Mouse (Mus musculus) neural tube, embryonic 11.5 days (tissue): ENCODE results near the gene Fam198a. TPM values are rescaled to one million over a fixed set of nuclear protein-coding genes. Genes with fewer than 3 reads are reported as not detected.

Experiments
- ATAC-seq: fragments of 200-750 bp; cut with Nextera tagmentation; 2 replicates; pipeline ENCODE4 v1.8.0; 2017; ENCODE audit warnings: moderate number of reproducible peaks, mild to moderate bottlenecking, moderate TSS enrichment, moderate library complexity; ENCODE audit not compliant: insufficient read depth, low FRiP score, low TSS enrichment
- DNase-seq: peaks from one replicate; pipeline ENCODE4 v3.0.0-alpha.2; 2015; ENCODE audit warnings: low spot score
- H3K27ac ChIP-seq: fragments of 300-500 bp; sonication (generic); 2 replicates; pipeline ENCODE4 v1.5.1; 2014; ENCODE audit warnings: low read depth, mild to moderate bottlenecking, low read length
- H3K27me3 ChIP-seq: fragments of 300-500 bp; sonication (generic); 2 replicates; pipeline ENCODE4 v1.6.1; 2014; ENCODE audit warnings: mild to moderate bottlenecking, low read length, mixed read lengths; ENCODE audit not compliant: control insufficient read depth, insufficient read depth
- H3K36me3 ChIP-seq: fragments of 300-500 bp; sonication (generic); 2 replicates; pipeline ENCODE4 v1.6.1; 2014; ENCODE audit warnings: mild to moderate bottlenecking, low read length, moderate library complexity, mixed read lengths; ENCODE audit not compliant: control insufficient read depth, insufficient read depth
- H3K4me1 ChIP-seq: fragments of 300-500 bp; sonication (generic); 2 replicates; pipeline ENCODE4 v1.6.1; 2014; ENCODE audit warnings: low read length, mixed read lengths; ENCODE audit not compliant: control insufficient read depth, insufficient read depth
- H3K4me2 ChIP-seq: fragments of 300-500 bp; sonication (generic); 2 replicates; pipeline ENCODE4 v1.6.1; 2014; ENCODE audit warnings: low read depth, mild to moderate bottlenecking, moderate library complexity
- H3K4me3 ChIP-seq: fragments of 300-500 bp; sonication (generic); 2 replicates; pipeline ENCODE4 v1.5.1; 2014; ENCODE audit warnings: low read depth, low read length
- H3K9ac ChIP-seq: fragments of 300-500 bp; sonication (generic); 2 replicates; pipeline ENCODE4 v1.6.1; 2014; ENCODE audit warnings: mild to moderate bottlenecking, low read length
- H3K9me3 ChIP-seq: fragments of 300-500 bp; sonication (generic); 2 replicates; pipeline ENCODE4 v1.6.1; 2016; ENCODE audit warnings: low read length; ENCODE audit not compliant: control insufficient read depth
- WGBS: fragments of 180-500 bp; shearing (Covaris S2); extraction: QIAGEN DNeasy Blood & Tissue Kit; methylation state at CpG from one replicate; pipeline ENCODE4 v1.1.7; 2014; 5-methylcytosine and 5-hydroxymethylcytosine counted together
- polyA plus RNA-seq: library from polyadenylated mRNA; unstranded; fragments of >200 nt; fragmentation: Nextera tagmentation; extraction: Ambion mirVana; gene quantifications from 2 replicates; pipeline ENCODE4 v1.2.1, GENCODE M21; 2014

The Fam198a gene
- polyA plus RNA-seq, 1 experiment from 2014 or later, result 0.66 TPM

- Histone ChIP-seq H3K36me3 (no peaks in the 10 kb centered on the region), H3K9me3 (no peaks in the 10 kb centered on the region)
Measured at GRCm38 (mm10) chr9:122024419-122024818, 73.6 kb downstream of the Fam198a start.

GRCm38 (mm10) chr9:122025855-122026590, 75.2 kb downstream of the Fam198a start:
- Histone ChIP-seq H3K4me2 (no peak overlapping the region), H3K4me1 (peaks cover 6% of the 10 kb centered on the region; the same call in 1 of the 2 replicates), H3K36me3 (no peaks in the 10 kb centered on the region), H3K9ac (no peak overlapping the region), H3K27ac (no peak overlapping the region), H3K4me3 (no peak overlapping the region), H3K27me3 (no peaks in the 10 kb centered on the region), H3K9me3 (no peaks in the 10 kb centered on the region)
- 58% methylated on average over 7 of the region's 7 CpGs for WGBS
- no peak for DNase-seq
- ATAC-seq, result no peak

More at GRCm38 (mm10) chr9:122024419-122024818, 73.6 kb downstream of the Fam198a start:
- no peak overlapping the region for H3K4me2 ChIP-seq
- H3K9ac ChIP-seq, result no peak overlapping the region
- H3K27me3 ChIP-seq, result no peaks in the 10 kb centered on the region
- no peak overlapping the region for H3K4me3 ChIP-seq
- ATAC-seq, result no peak
- no peak overlapping the region for H3K27ac ChIP-seq
- WGBS, result 91% methylated on average over 6 of the region's 6 CpGs
- peaks cover 6% of the 10 kb centered on the region; the same call in 1 of the 2 replicates for H3K4me1 ChIP-seq
- DNase-seq, result no peak

- Histone ChIP-seq H3K27me3 (no peaks in the 10 kb centered on the region), H3K36me3 (no peaks in the 10 kb centered on the region), H3K9ac (no peak overlapping the region), H3K27ac (no peak overlapping the region), H3K4me1 (peaks cover 6% of the 10 kb centered on the region; the same call in 1 of the 2 replicates), H3K4me2 (no peak overlapping the region), H3K9me3 (no peaks in the 10 kb centered on the region), H3K4me3 (no peak overlapping the region)
- ATAC-seq (no peak), DNase-seq (no peak)
- 76% methylated on average over 6 of the region's 6 CpGs for WGBS
Measured at GRCm38 (mm10) chr9:122027081-122027913, 76.5 kb downstream of the Fam198a start.

- WGBS, result 89% methylated on average over 11 of the region's 11 CpGs
- no peak for DNase-seq
Measured at GRCm38 (mm10) chr9:122027914-122028745, 77.3 kb downstream of the Fam198a start.

GRCm38 (mm10) chr9:122029765-122030164, 79.0 kb downstream of the Fam198a start:
- DNase-seq (no peak), ATAC-seq (no peak)
- H3K36me3 ChIP-seq, result no peaks in the 10 kb centered on the region
- H3K4me2 ChIP-seq, result no peak overlapping the region
- WGBS, result 93% methylated on average over 7 of the region's 7 CpGs
- no peak overlapping the region for H3K9ac ChIP-seq
- peaks cover 6% of the 10 kb centered on the region; the same call in 1 of the 2 replicates for H3K4me1 ChIP-seq
- H3K4me3 ChIP-seq, result no peak overlapping the region
- no peaks in the 10 kb centered on the region for H3K9me3 ChIP-seq
- no peak overlapping the region for H3K27ac ChIP-seq
- no peaks in the 10 kb centered on the region for H3K27me3 ChIP-seq

More at GRCm38 (mm10) chr9:122027914-122028745, 77.3 kb downstream of the Fam198a start:
- ATAC-seq, result no peak
- Histone ChIP-seq H3K27me3 (no peaks in the 10 kb centered on the region), H3K9me3 (no peaks in the 10 kb centered on the region), H3K27ac (no peak overlapping the region), H3K9ac (no peak overlapping the region), H3K36me3 (no peaks in the 10 kb centered on the region), H3K4me3 (no peak overlapping the region), H3K4me1 (peaks cover 6% of the 10 kb centered on the region; the same call in 1 of the 2 replicates), H3K4me2 (no peak overlapping the region)

Other genes with a start within 250 kb of the Fam198a start
- gene Sec22c, start 245.5 kb upstream of the Fam198a start, polyA plus RNA-seq, result 14.2 and 17.4 TPM in 2 replicates
- 134 and 135 TPM in 2 replicates for gene Ss18l2, start 240.7 kb upstream of the Fam198a start, polyA plus RNA-seq
- gene Nktr, start 231.8 kb upstream of the Fam198a start, polyA plus RNA-seq, result 56.9 and 61.7 TPM in 2 replicates
- 6.7 and 7.0 TPM in 2 replicates for gene Zfp651, start 191.7 kb upstream of the Fam198a start, polyA plus RNA-seq
- 3.6 and 4.6 TPM in 2 replicates for gene Klhl40, start 173.4 kb upstream of the Fam198a start, polyA plus RNA-seq
- 0.13 TPM in 1 of 2 replicates, not detected in the other for gene Hhatl, start 158.5 kb upstream of the Fam198a start, polyA plus RNA-seq
- gene Ccdc13, start 111.5 kb upstream of the Fam198a start, polyA plus RNA-seq, result 2.4 and 3.6 TPM in 2 replicates
- gene Higd1a, start 92.6 kb upstream of the Fam198a start, polyA plus RNA-seq, result 151 and 156 TPM in 2 replicates
- 0.58 and 1.1 TPM in 2 replicates for gene Ackr2, start 52.6 kb upstream of the Fam198a start, polyA plus RNA-seq
- gene Cyp8b1, start 34.7 kb upstream of the Fam198a start, polyA plus RNA-seq, result not detected in 2 replicates
- 12.2 and 13.3 TPM in 2 replicates for gene Pomgnt2, start 46.1 kb downstream of the Fam198a start, polyA plus RNA-seq
- 30.6 and 33.2 TPM in 2 replicates for gene Snrk, start 166.3 kb downstream of the Fam198a start, polyA plus RNA-seq